Mouse (Mus musculus) stomach, embryonic 16.5 days (tissue): ENCODE results near the gene Eme2. TPM values are rescaled to one million over a fixed set of nuclear protein-coding genes. Genes with fewer than 3 reads are reported as not detected.
"Not testable (repeated sequence)": the region's sequence is repeated elsewhere in the genome, so short reads cannot be mapped to it uniquely, and the experiment has no call there.

Source experiments
- ATAC-seq: fragments of 200-750 bp; cut with Nextera tagmentation; 2 replicates; pipeline ENCODE4 v1.8.0; 2017; ENCODE audit warnings: moderate number of reproducible peaks, moderate TSS enrichment; ENCODE audit not compliant: insufficient read depth, low FRiP score
- H3K27ac ChIP-seq: fragments of 300-500 bp; sonication (generic); 2 replicates; pipeline ENCODE4 v1.5.1; 2014; ENCODE audit warnings: low read length
- H3K27me3 ChIP-seq: fragments of 300-500 bp; sonication (generic); 2 replicates; pipeline ENCODE4 v1.6.1; 2014; ENCODE audit warnings: low read length, control low read depth, mixed read lengths; ENCODE audit not compliant: control insufficient read depth, insufficient read depth
- H3K36me3 ChIP-seq: fragments of 300-500 bp; sonication (generic); 2 replicates; pipeline ENCODE4 v1.6.1; 2014; ENCODE audit warnings: low read length; ENCODE audit not compliant: control insufficient read depth, insufficient read depth
- H3K4me1 ChIP-seq: fragments of 300-500 bp; sonication (generic); 2 replicates; pipeline ENCODE4 v1.6.1; 2014; ENCODE audit warnings: low read length, control low read depth, mixed read lengths; ENCODE audit not compliant: control insufficient read depth, insufficient read depth
- H3K4me2 ChIP-seq: fragments of 300-500 bp; sonication (generic); 2 replicates; pipeline ENCODE4 v1.6.1; 2014; ENCODE audit warnings: low read depth, low read length, mixed read lengths
- H3K4me3 ChIP-seq: fragments of 300-500 bp; sonication (generic); replicated peaks from 2 replicates; pipeline ENCODE4 v1.5.1; 2014; ENCODE audit warnings: mild to moderate bottlenecking, low read length
- H3K9ac ChIP-seq: fragments of 300-500 bp; sonication (generic); 2 replicates; pipeline ENCODE4 v1.6.1; 2014; ENCODE audit warnings: low read length
- H3K9me3 ChIP-seq: fragments of 300-500 bp; sonication (generic); replicated peaks from 2 replicates; pipeline ENCODE4 v1.6.1; 2016; ENCODE audit warnings: low read length, control low read depth; ENCODE audit not compliant: control insufficient read depth
- WGBS: fragments of 180-500 bp; shearing (Covaris S2); extraction: QIAGEN DNeasy Blood & Tissue Kit; methylation state at CpG from one replicate; pipeline ENCODE4 v1.1.7; 2014; 5-methylcytosine and 5-hydroxymethylcytosine counted together
- polyA plus RNA-seq: library from polyadenylated mRNA; unstranded; fragments of >200 nt; fragmentation: Nextera tagmentation; extraction: Ambion mirVana; gene quantifications from 2 replicates; pipeline ENCODE4 v1.2.1, GENCODE M21; 2015

Gene Eme2
- polyA plus RNA-seq: 32.3 and 33.5 TPM in 2 replicates

DNA sequence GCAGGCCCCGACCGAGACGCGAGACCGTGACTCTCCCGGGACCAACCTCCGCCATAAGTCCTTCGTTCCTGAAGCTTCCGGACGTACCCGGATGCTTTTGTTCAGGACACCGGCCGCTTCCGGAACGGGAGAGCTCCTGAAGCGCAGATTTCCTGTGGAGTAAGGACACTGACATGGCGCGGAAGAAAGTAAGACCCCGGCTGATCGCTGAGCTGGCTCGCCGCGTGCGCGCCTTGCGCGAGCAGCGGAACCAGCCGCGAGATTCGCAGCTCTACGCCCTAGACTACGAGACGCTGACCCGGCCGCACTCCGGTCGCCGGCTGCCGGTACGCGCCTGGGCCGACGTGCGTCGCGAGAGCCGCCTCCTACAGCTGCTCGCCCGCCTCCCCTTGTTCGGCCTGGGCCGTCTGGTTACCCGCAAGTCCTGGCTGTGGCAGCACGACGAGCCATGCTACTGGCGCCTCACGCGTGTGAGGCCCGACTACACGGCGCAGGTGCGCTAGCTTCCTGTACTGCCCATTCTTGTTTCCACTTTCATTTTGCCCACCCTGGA is at the start of gene Eme2, which contains the start of gene Mrps34:
TSS of gene Eme2 (minus strand) at position 93 of the 553 bp plus-strand sequence.
TSS of gene Mrps34 (plus strand) at position 122 of the 553 bp plus-strand sequence.
- H3K4me1 ChIP-seq: peaks cover 24% of the 10 kb centered on the region
- H3K27ac ChIP-seq: peak within 1 kb of the TSS; percentile 91
- H3K9me3 ChIP-seq: no peaks in the 10 kb centered on the region
- H3K4me3 ChIP-seq: peak within 1 kb of the TSS; percentile 79
- WGBS: under 1% methylated on average over 62 of the region's 62 CpGs
- peak within 1 kb of the TSS; percentile 96 for H3K9ac ChIP-seq
- H3K4me2 ChIP-seq: peak within 1 kb of the TSS; percentile 99
- H3K27me3 ChIP-seq: no peaks in the 10 kb centered on the region
- ATAC-seq: peak; percentile 67
- peaks cover 15% of the 10 kb centered on the region for H3K36me3 ChIP-seq

DNA sequence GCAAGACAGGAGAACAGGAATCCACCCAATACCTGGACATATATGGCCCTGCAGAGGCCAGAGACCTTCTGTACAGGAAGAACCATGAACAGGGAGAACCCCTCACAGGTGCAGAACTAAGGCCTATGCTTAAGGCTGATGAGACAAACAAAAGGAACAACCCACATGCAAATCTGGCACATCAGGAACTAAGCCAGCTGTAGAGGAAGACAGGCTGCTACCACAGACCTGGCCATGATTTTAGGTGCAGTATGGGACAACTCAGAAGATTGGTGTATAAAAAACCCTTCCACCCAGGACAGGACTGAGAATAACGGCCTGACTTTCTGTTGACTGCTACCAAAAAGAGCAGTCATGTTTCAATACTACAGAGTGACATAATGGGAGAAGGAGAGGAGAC is 48.7 kb upstream of the Eme2 start:
- WGBS: 85% methylated on average over 1 of the region's 1 CpGs
- not testable (repeated sequence) for H3K27me3 ChIP-seq

DNA sequence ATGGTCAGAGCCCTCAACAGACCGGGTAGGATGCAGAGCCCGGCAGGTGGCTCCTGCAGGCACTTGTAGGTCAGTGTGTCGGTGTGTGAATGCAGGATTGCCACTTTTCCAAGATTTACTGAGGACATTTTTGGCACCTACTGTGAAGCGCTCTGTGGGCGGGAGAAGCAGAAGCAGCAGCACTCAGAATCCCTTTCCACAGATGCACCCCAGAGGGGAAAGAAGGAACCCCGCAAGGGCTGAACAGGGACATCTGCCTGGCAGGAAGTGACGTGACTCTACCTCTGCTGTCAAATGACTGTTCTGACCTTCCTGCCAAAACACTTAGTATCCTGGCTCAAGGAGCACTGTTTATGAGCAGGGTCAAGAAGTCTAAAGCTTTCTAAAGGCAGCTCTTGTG is 48.1 kb upstream of the Eme2 start:
- no peak for ATAC-seq

More for the DNA sequence above, 48.7 kb upstream of the Eme2 start:
- H3K4me2 ChIP-seq, H3K36me3 ChIP-seq, H3K4me1 ChIP-seq, H3K27ac ChIP-seq, H3K9me3 ChIP-seq, H3K4me3 ChIP-seq, ATAC-seq, H3K9ac ChIP-seq: not testable (repeated sequence)

GRCm38 (mm10) chr17:24942453-24942852 is 47.6 kb upstream of the Eme2 start:
- H3K9me3 ChIP-seq, H3K27ac ChIP-seq, H3K27me3 ChIP-seq, H3K4me2 ChIP-seq, H3K4me3 ChIP-seq, H3K36me3 ChIP-seq, H3K4me1 ChIP-seq, H3K9ac ChIP-seq: not testable (repeated sequence)
- WGBS: 9% methylated on average over 2 of the region's 2 CpGs
- peak; percentile 72; the same call in 1 of the 2 replicates for ATAC-seq

More for the DNA sequence above, 48.1 kb upstream of the Eme2 start:
- H3K36me3 ChIP-seq: peaks cover 4% of the 10 kb centered on the region
- H3K4me2 ChIP-seq: no peak overlapping the region
- no peaks in the 10 kb centered on the region for H3K9me3 ChIP-seq
- H3K27ac ChIP-seq: no peak overlapping the region
- H3K4me3 ChIP-seq: no peak overlapping the region
- no peaks in the 10 kb centered on the region for H3K4me1 ChIP-seq
- no peaks in the 10 kb centered on the region for H3K27me3 ChIP-seq
- 89% methylated on average over 7 of the region's 7 CpGs for WGBS
- H3K9ac ChIP-seq: no peak overlapping the region

DNA sequence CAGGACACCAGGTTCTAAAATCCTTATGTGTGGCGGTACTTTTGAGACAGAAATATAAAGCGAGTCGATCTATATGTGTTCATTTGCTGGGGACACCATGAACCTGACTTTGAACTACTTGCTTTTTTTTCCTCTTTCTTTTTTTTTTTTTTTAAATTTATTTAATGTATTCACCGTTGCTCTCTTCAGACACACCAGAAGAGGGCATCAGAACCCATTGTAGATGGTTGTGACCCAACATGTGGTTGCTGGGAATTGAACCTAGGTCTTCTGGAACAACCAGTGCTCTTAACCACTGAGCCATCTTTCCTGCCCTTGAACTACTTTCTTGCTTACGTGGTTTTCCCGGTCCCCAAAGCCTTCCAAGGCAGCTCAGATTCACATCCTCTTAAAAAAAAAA is 42.4 kb upstream of the Eme2 start:
- H3K9ac ChIP-seq: peak overlapping the region; percentile 83
- H3K27ac ChIP-seq: peak overlapping the region; percentile 82
- peak overlapping the region; percentile 97 for H3K4me3 ChIP-seq
- ATAC-seq: no peak
- peaks cover 20% of the 10 kb centered on the region for H3K4me1 ChIP-seq
- H3K36me3 ChIP-seq: no peaks in the 10 kb centered on the region
- H3K27me3 ChIP-seq: no peaks in the 10 kb centered on the region
- no peaks in the 10 kb centered on the region for H3K9me3 ChIP-seq
- peak overlapping the region; percentile 86 for H3K4me2 ChIP-seq
- WGBS: 40% methylated on average over 6 of the region's 6 CpGs

GRCm38 (mm10) chr17:24936259-24937237 is 41.7 kb upstream of the Eme2 start, which contains the start of gene Mapk8ip3:
Gene Mapk8ip3 (minus strand): TSS chr17:24936977.
- under 1% methylated on average over 78 of the region's 78 CpGs for WGBS

GRCm38 (mm10) chr17:24935666-24936065 is 40.8 kb upstream of the Eme2 start:
- H3K27me3 ChIP-seq: no peaks in the 10 kb centered on the region
- peak overlapping the region; percentile 86 for H3K4me2 ChIP-seq

More at GRCm38 (mm10) chr17:24936259-24937237, 41.7 kb upstream of the Eme2 start, which contains the start of gene Mapk8ip3:
- Histone ChIP-seq H3K4me2 (peak within 1 kb of the TSS; percentile 86), H3K4me3 (peak within 1 kb of the TSS; percentile 97), H3K27me3 (no peaks in the 10 kb centered on the region), H3K36me3 (no peaks in the 10 kb centered on the region), H3K4me1 (peaks cover 20% of the 10 kb centered on the region), H3K27ac (peak within 1 kb of the TSS; percentile 82), H3K9ac (peak within 1 kb of the TSS; percentile 83), H3K9me3 (no peaks in the 10 kb centered on the region)
- ATAC-seq: peak; percentile 97

GRCm38 (mm10) chr17:24934926-24935325 is 40.0 kb upstream of the Eme2 start:
- Histone ChIP-seq H3K4me3 (peak overlapping the region; percentile 97), H3K27ac (no peak overlapping the region), H3K27me3 (no peaks in the 10 kb centered on the region), H3K9me3 (no peaks in the 10 kb centered on the region), H3K36me3 (no peaks in the 10 kb centered on the region), H3K4me2 (peak overlapping the region; percentile 86), H3K4me1 (peaks cover 20% of the 10 kb centered on the region), H3K9ac (peak overlapping the region; percentile 83; the same call in 1 of the 2 replicates)
- ATAC-seq: no peak
- WGBS: 59% methylated on average over 4 of the region's 4 CpGs

More at GRCm38 (mm10) chr17:24935666-24936065, 40.8 kb upstream of the Eme2 start:
- peak overlapping the region; percentile 97 for H3K4me3 ChIP-seq
- no peaks in the 10 kb centered on the region for H3K9me3 ChIP-seq
- H3K27ac ChIP-seq: no peak overlapping the region
- ATAC-seq: no peak
- peaks cover 20% of the 10 kb centered on the region for H3K4me1 ChIP-seq
- H3K36me3 ChIP-seq: no peaks in the 10 kb centered on the region
- H3K9ac ChIP-seq: peak overlapping the region; percentile 83

DNA sequence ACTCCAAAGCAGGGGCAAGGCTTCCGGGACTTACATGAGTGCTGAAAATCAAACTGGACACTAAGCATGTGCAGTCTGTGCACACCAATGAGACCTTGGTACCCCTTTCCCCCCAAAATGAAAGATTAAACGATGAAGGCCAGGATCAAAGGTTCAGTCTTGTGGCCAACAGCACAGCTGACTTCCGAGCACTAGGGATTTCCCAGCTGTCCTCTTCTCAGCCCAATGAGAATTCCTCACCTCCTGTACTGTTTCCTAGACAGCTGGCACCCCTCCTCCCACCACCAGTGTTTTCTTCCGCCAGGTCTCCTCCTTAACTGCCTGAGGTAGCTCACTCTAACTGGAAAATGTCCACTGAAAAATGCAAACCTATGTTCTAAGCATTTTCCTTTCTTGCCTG is 38.3 kb upstream of the Eme2 start:
- WGBS: 61% methylated on average over 4 of the region's 4 CpGs
- no peaks in the 10 kb centered on the region for H3K36me3 ChIP-seq
- no peaks in the 10 kb centered on the region for H3K27me3 ChIP-seq
- H3K4me3 ChIP-seq: no peak overlapping the region
- ATAC-seq: no peak
- no peaks in the 10 kb centered on the region for H3K9me3 ChIP-seq
- H3K4me1 ChIP-seq: peaks cover 20% of the 10 kb centered on the region
- H3K4me2 ChIP-seq: no peak overlapping the region
- H3K27ac ChIP-seq: no peak overlapping the region
- H3K9ac ChIP-seq: no peak overlapping the region
